ENCODE assay signal across 8 mouse cellular contexts in genomic region chr12:78861496-78862253, GRCm38 (mm10). TPM values are rescaled to one million over a fixed set of nuclear protein-coding genes. Genes with fewer than 3 reads are reported as not detected.
DNase-seq lines count a peak whose midpoint lies in the region; ATAC-seq lines count a peak whose summit lies in the region.

Gene Atp6v1d, minus strand, starts transcription at chr12:78861638.
Gene Eif2s1, plus strand, starts transcription at chr12:78861819.

- DNase-seq in adrenal gland, adult (ENCODE audit: inconsistent age in 2 of 2, low spot score in 1 of 2): peak; percentile 99 to 100
- DNase-seq in embryo, embryonic 10.5 days (ENCODE audit: low spot score): peak; percentile 99
- peak; percentile 98 for DNase-seq in gastrocnemius, postnatal 14 days
- peak; percentile 99 for DNase-seq in left cerebral cortex, postnatal 10 days (ENCODE audit: extremely low spot score in 1 of 2, low spot score in 2 of 2)
- DNase-seq in right cerebral cortex, postnatal 25 days: peak; percentile 99
- DNase-seq in urinary bladder, postnatal 4 days (ENCODE audit: low spot score in 2 of 2): peak; percentile 98 to 99

- ATAC-seq in inflammation-experienced regulatory T-cells, adult 6 months: peak; percentile 89
- peak; percentile 88 for ATAC-seq in megakaryocyte-erythroid progenitor cell, adult 5-6 weeks (replicated peaks; ENCODE audit: low FRiP score, low TSS enrichment, poor library complexity, severe bottlenecking)

- intact Hi-C loops in gastrocnemius, postnatal 14 days (cut with DNase I; ENCODE audit: low total_unique reads): no loop called here
- intact Hi-C loops in left cerebral cortex, postnatal 10 days (cut with DNase I): no loop called here

RNA-seq across cellular contexts. Expression of gene Atp6v1d, which starts in this region (rescaled TPM):
- 10 to 100 TPM; 53.4 to 53.9 TPM for total RNA-seq in gastrocnemius, postnatal 14 days (2021)
- 100 to 1,000 TPM; 197 to 235 (median 223) TPM for polyA plus RNA-seq in inflammation-experienced regulatory T-cells, adult 6 months (2017; shearing (Covaris generic))
- total RNA-seq in left cerebral cortex, postnatal 10 days (2021): 100 to 1,000 TPM; 202 to 210 TPM
- 53.3 and 74.5 TPM in 2 replicates for total RNA-seq in megakaryocyte-erythroid progenitor cell, adult 5-6 weeks (2014; fragmentation: Nextera tagmentation)
- total RNA-seq in megakaryocyte-erythroid progenitor cell, adult 5-6 weeks (2017): 15.3 and 27.9 TPM in 2 replicates

RNA-seq across cellular contexts. Expression of gene Eif2s1, which starts in this region (rescaled TPM):
- 10 to 100 TPM; 38.9 to 49.3 TPM for total RNA-seq in gastrocnemius, postnatal 14 days (2021)
- polyA plus RNA-seq in inflammation-experienced regulatory T-cells, adult 6 months (2017; shearing (Covaris generic)): 100 to 1,000 TPM; 172 to 284 (median 198) TPM
- total RNA-seq in left cerebral cortex, postnatal 10 days (2021): 10 to 100 TPM; 62.6 to 64.2 TPM
- total RNA-seq in megakaryocyte-erythroid progenitor cell, adult 5-6 weeks (2014; fragmentation: Nextera tagmentation): 88.2 and 99.2 TPM in 2 replicates
- total RNA-seq in megakaryocyte-erythroid progenitor cell, adult 5-6 weeks (2017): 137 and 156 TPM in 2 replicates

Comparison
In these comparisons a context has a peak if more than half of its experiments do, and no peak if none do; other contexts are left out.
1. Peak in every context shown above with its lines: DNase-seq and ATAC-seq.